Mouse (Mus musculus) liver, embryonic 14.5 days (tissue): ENCODE measurements around the gene Slc5a4b.

ENCODE experiments used
- CTCF ChIP-seq: IDR thresholded peaks from 2 replicates; pipeline ENCODE4 v1.5.1; 2016; ENCODE audit warnings: antibody characterized with exemption, low read depth, control low read depth
- EP300 ChIP-seq: IDR thresholded peaks from 2 replicates; pipeline ENCODE4 v1.6.1; 2016; ENCODE audit warnings: antibody characterized with exemption, low read depth

DNA sequence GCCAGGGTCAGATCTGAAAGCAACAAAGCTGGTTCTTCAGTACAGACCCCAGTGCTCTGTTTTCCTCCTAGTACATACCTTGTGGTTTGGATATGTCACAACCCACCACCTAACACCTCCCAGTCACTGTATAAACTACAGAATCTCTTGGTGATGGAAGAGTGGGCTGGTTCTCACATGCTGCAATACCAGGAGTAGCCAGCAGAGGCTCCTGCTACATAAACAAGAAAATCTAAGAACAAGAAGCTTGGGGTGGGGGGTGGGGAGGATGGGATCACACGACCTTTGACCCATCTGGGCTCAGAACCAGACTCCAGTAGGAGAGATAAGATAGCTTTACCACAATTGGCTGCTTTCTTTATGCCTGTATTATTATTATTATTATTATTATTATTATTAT lies 8.0 kb upstream of the Slc5a4b start:
- TF ChIP-seq CTCF (peak; percentile 49), EP300 (no peak)
